Mouse (Mus musculus) adrenal gland, adult 10 weeks (tissue): ENCODE data around the gene Rwdd1. TPM values are rescaled to one million over a fixed set of nuclear protein-coding genes. Genes with fewer than 3 reads are reported as not detected.

ENCODE experiments used
- polyA plus RNA-seq: library from polyadenylated mRNA; stranded (reverse); fragments of 350-450 nt; fragmentation: Illumina TruSeq; extraction: RNeasy Lipid Tissue Mini Kit (QIAGEN cat#74804); gene quantifications from one replicate; pipeline ENCODE4 v1.2.3, GENCODE M21; 2014; ENCODE audit warnings: low read depth, low replicate concordance

Rwdd1 gene
- 286 TPM for polyA plus RNA-seq

GRCm38 (mm10) chr10:34019302-34020075 lies at the start of gene Rwdd1:
Gene Rwdd1 (minus strand): TSS chr10:34019624.

GRCm38 (mm10) chr10:34044210-34044609 lies 24.8 kb upstream of the Rwdd1 start, which contains the start of gene Calhm4:
Gene Calhm4 (minus strand): TSS chr10:34044310.

GRCm38 (mm10) chr10:34037401-34037800 lies 18.0 kb upstream of the Rwdd1 start, which contains the start of gene Trappc3l:
Gene Trappc3l (plus strand): TSS chr10:34037597.

GRCm38 (mm10) chr10:33950803-33951583 lies 68.4 kb downstream of the Rwdd1 start, which contains the start of gene Zup1:
Gene Zup1 (minus strand): TSS chr10:33951269.

Other genes starting within 250 kb of the Rwdd1 start
- gene Sult3a2, start 232.9 kb downstream of the Rwdd1 start, polyA plus RNA-seq = not detected
- not detected for gene Sult3a1, start 161.9 kb downstream of the Rwdd1 start, polyA plus RNA-seq
- 2.0 TPM for gene Rsph4a, start 114.5 kb downstream of the Rwdd1 start, polyA plus RNA-seq
- 50.6 TPM for gene Zup1, start 68.4 kb downstream of the Rwdd1 start, polyA plus RNA-seq
- not detected for gene Trappc3l, start 18.0 kb upstream of the Rwdd1 start, polyA plus RNA-seq
- gene Calhm4, start 24.7 kb upstream of the Rwdd1 start, polyA plus RNA-seq = not detected
- gene Calhm5, start 76.9 kb upstream of the Rwdd1 start, polyA plus RNA-seq = 0.76 TPM
- 0.93 TPM for gene Calhm6, start 108.4 kb upstream of the Rwdd1 start, polyA plus RNA-seq
- 13.1 TPM for gene Dse, start 188.1 kb upstream of the Rwdd1 start, polyA plus RNA-seq